Mouse (Mus musculus) liver, adult 2 months (tissue): Measurements from ENCODE around the gene Nlrp9b. TPM values are rescaled to one million over a fixed set of nuclear protein-coding genes. Genes with fewer than 3 reads are reported as not detected.
"Not testable (repeated sequence)": the region's sequence is repeated elsewhere in the genome, so short reads cannot be mapped to it uniquely, and the experiment has no call there.

Experiments
- DNase-seq: peaks from one replicate; pipeline ENCODE4 v3.0.0-alpha.2; 2011; ENCODE audit warnings: low read depth, low spot score; ENCODE audit errors: extremely low read depth
- H3K27ac ChIP-seq: fragments of 200-500 bp; replicated peaks from 2 replicates; pipeline ENCODE4 v1.5.1; 2012; ENCODE audit warnings: low read depth, mild to moderate bottlenecking, control low read depth, inconsistent platforms, low read length; ENCODE audit not compliant: insufficient read depth
- H3K27me3 ChIP-seq: fragments of 200-500 bp; 2 replicates; pipeline ENCODE4 v1.6.1; 2012; ENCODE audit warnings: mild to moderate bottlenecking, moderate library complexity, low read length, inconsistent platforms; ENCODE audit not compliant: control insufficient read depth, insufficient read depth
- H3K36me3 ChIP-seq: fragments of 200-500 bp; 2 replicates; pipeline ENCODE4 v1.6.1; 2012; ENCODE audit warnings: low read length, inconsistent platforms; ENCODE audit not compliant: control insufficient read depth, insufficient read depth
- H3K4me1 ChIP-seq: fragments of 200-500 bp; 2 replicates; pipeline ENCODE4 v1.6.1; 2011; ENCODE audit warnings: low read length; ENCODE audit not compliant: control insufficient read depth, insufficient read depth
- H3K4me3 ChIP-seq: fragments of 200-500 bp; 2 replicates; pipeline ENCODE4 v1.5.1; 2011; ENCODE audit warnings: low read depth, mild to moderate bottlenecking, control low read depth, low read length, moderate library complexity; ENCODE audit not compliant: insufficient read depth
- H3K79me2 ChIP-seq: fragments of 200-500 bp; 2 replicates; pipeline ENCODE4 v1.6.1; 2012; ENCODE audit warnings: inconsistent platforms, mild to moderate bottlenecking, low read length, moderate library complexity; ENCODE audit not compliant: control insufficient read depth, insufficient read depth
- H3K9ac ChIP-seq: fragments of 200-500 bp; 2 replicates; pipeline ENCODE4 v1.6.1; 2012; ENCODE audit warnings: low read depth, mild to moderate bottlenecking, control low read depth, inconsistent platforms, low read length
- CTCF ChIP-seq: fragments of 200-500 bp; IDR thresholded peaks from 2 replicates; pipeline ENCODE4 v1.5.1; 2011; ENCODE audit warnings: low read depth, low read length, control low read depth
- POLR2A ChIP-seq: fragments of 200-500 bp; IDR thresholded peaks from 2 replicates; pipeline ENCODE4 v1.6.1; 2011; ENCODE audit warnings: low read length, control low read depth; ENCODE audit not compliant: insufficient read depth; ENCODE audit errors: extremely low read depth
- WGBS: fragments of 180-500 bp; shearing (Covaris S2); methylation state at CpG from one replicate; pipeline ENCODE4 v1.1.7; 2018; 5-methylcytosine and 5-hydroxymethylcytosine counted together
- polyA plus RNA-seq: library from polyadenylated mRNA; depleted of rRNA; stranded (reverse); fragments of >200 nt; gene quantifications from 2 replicates; pipeline ENCODE4 v1.2.3, GENCODE M21; 2012; rRNA removed
- total RNA-seq: library from RNA; depleted of rRNA; stranded (reverse); fragments of >200 nt; gene quantifications from 2 replicates; pipeline ENCODE4 v1.2.3, GENCODE M21; 2014; rRNA removed

The Nlrp9b gene
- total RNA-seq (not detected in 2 replicates), polyA plus RNA-seq (not detected in 2 replicates)

- H3K36me3 ChIP-seq, H3K27ac ChIP-seq, H3K27me3 ChIP-seq, H3K9ac ChIP-seq, H3K4me1 ChIP-seq, H3K79me2 ChIP-seq, H3K4me3 ChIP-seq, DNase-seq: not testable (repeated sequence)
- WGBS: 60% methylated on average over 8 of the region's 8 CpGs
Observed at GRCm38 (mm10) chr7:19991165-19991564, at the start of gene Nlrp9b. Gene Nlrp9b (plus strand): TSS chr7:19991465.

- Histone ChIP-seq H3K27me3 (no peaks in the 10 kb centered on the region), H3K9ac (no peak overlapping the region), H3K4me3 (no peak overlapping the region), H3K27ac (no peak overlapping the region), H3K36me3 (no peaks in the 10 kb centered on the region), H3K4me1 (no peaks in the 10 kb centered on the region), H3K79me2 (no peaks in the 10 kb centered on the region)
- TF ChIP-seq CTCF: no peak
- TF ChIP-seq POLR2A: no peak
- 95% methylated on average over 8 of the region's 8 CpGs for WGBS
- no peak for DNase-seq
Observed at GRCm38 (mm10) chr7:19944709-19945108, 46.6 kb upstream of the Nlrp9b start.

GRCm38 (mm10) chr7:19945201-19945600 is 46.1 kb upstream of the Nlrp9b start:
- Histone ChIP-seq H3K36me3 (no peaks in the 10 kb centered on the region), H3K4me1 (no peaks in the 10 kb centered on the region), H3K27me3 (no peaks in the 10 kb centered on the region), H3K9ac (no peak overlapping the region), H3K79me2 (no peaks in the 10 kb centered on the region), H3K4me3 (no peak overlapping the region), H3K27ac (no peak overlapping the region)
- no peak for DNase-seq
- WGBS: 82% methylated on average over 5 of the region's 5 CpGs
- TF ChIP-seq CTCF (no peak), POLR2A (no peak)

- 84% methylated on average over 13 of the region's 13 CpGs for WGBS
- Histone ChIP-seq H3K36me3 (no peaks in the 10 kb centered on the region), H3K9ac (no peak overlapping the region), H3K27ac (no peak overlapping the region), H3K27me3 (no peaks in the 10 kb centered on the region), H3K4me1 (peaks cover 3% of the 10 kb centered on the region), H3K4me3 (no peak overlapping the region), H3K79me2 (no peaks in the 10 kb centered on the region)
- no peak for DNase-seq
- TF ChIP-seq CTCF (no peak), POLR2A (no peak)
Observed at GRCm38 (mm10) chr7:19945821-19946515, 45.3 kb upstream of the Nlrp9b start.

GRCm38 (mm10) chr7:19948956-19949355 is 42.3 kb upstream of the Nlrp9b start:
- Histone ChIP-seq H3K27me3 (no peaks in the 10 kb centered on the region), H3K9ac (no peak overlapping the region), H3K79me2 (no peaks in the 10 kb centered on the region), H3K4me1 (peaks cover 16% of the 10 kb centered on the region), H3K27ac (no peak overlapping the region), H3K36me3 (no peaks in the 10 kb centered on the region), H3K4me3 (no peak overlapping the region)
- 87% methylated on average over 12 of the region's 12 CpGs for WGBS
- TF ChIP-seq CTCF (no peak), POLR2A (no peak)
- no peak for DNase-seq

- Histone ChIP-seq H3K79me2 (no peaks in the 10 kb centered on the region), H3K27ac (no peak overlapping the region), H3K27me3 (no peaks in the 10 kb centered on the region), H3K36me3 (no peaks in the 10 kb centered on the region), H3K4me1 (peaks cover 16% of the 10 kb centered on the region), H3K9ac (no peak overlapping the region), H3K4me3 (no peak overlapping the region)
- DNase-seq: no peak
- no peak for TF ChIP-seq POLR2A
- TF ChIP-seq CTCF: no peak
- 78% methylated on average over 10 of the region's 10 CpGs for WGBS
Observed at GRCm38 (mm10) chr7:19949996-19950395, 41.3 kb upstream of the Nlrp9b start.
